Mouse (Mus musculus) myocyte (in vitro differentiated cells): ENCODE results near the gene Arnt2. TPM values are rescaled to one million over a fixed set of nuclear protein-coding genes. Genes with fewer than 3 reads are reported as not detected.

Experiments used
- H3K27me3 ChIP-seq: one replicate; pipeline ENCODE4 v1.6.1; 2011; ENCODE audit not compliant: control insufficient read depth, insufficient read depth, insufficient read length
- H3K36me3 ChIP-seq: one replicate; pipeline ENCODE4 v1.6.1; 2011; ENCODE audit not compliant: control insufficient read depth, insufficient read depth
- H3K4me2 ChIP-seq: one replicate; pipeline ENCODE4 v1.6.1; 2011; ENCODE audit warnings: low read depth, control low read depth
- H3K4me3 ChIP-seq: one replicate; pipeline ENCODE4 v1.5.1; 2011; ENCODE audit warnings: mild to moderate bottlenecking, control low read depth, moderate library complexity
- H3K79me2 ChIP-seq: one replicate; pipeline ENCODE4 v1.6.1; 2011; ENCODE audit not compliant: control insufficient read depth, insufficient read depth
- H3ac ChIP-seq: one replicate; pipeline ENCODE4 v1.6.1; 2011; ENCODE audit not compliant: control insufficient read depth, insufficient read length
- CEBPB ChIP-seq: IDR thresholded peaks from 2 replicates; pipeline ENCODE4 v1.6.1; 2011; ENCODE audit warnings: mild to moderate bottlenecking, moderate library complexity; ENCODE audit not compliant: poor library complexity, insufficient read depth, severe bottlenecking
- E2F4 ChIP-seq: IDR thresholded peaks from one replicate; pipeline ENCODE4 v1.6.1; 2011; ENCODE audit warnings: mild to moderate bottlenecking, control low read depth, moderate library complexity; ENCODE audit not compliant: insufficient read depth
- MAX ChIP-seq: IDR thresholded peaks from one replicate; pipeline ENCODE4 v1.6.1; 2011; ENCODE audit warnings: low read depth, mild to moderate bottlenecking, control low read depth
- MYOD1 ChIP-seq, 3 experiments: IDR thresholded peaks; one replicate each; pipeline ENCODE4 v1.6.1; 2011; ENCODE audit warnings: control low read depth in 2 of 3, low read depth in 2 of 3, mild to moderate bottlenecking in 2 of 3, moderate library complexity in 1 of 3; ENCODE audit not compliant: insufficient read length in 2 of 3, control insufficient read depth in 1 of 3
- MYOG ChIP-seq, 3 experiments: IDR thresholded peaks; one replicate each; pipeline ENCODE4 v1.6.1; 2011; ENCODE audit warnings: control low read depth in 2 of 3, low read depth in 2 of 3, mild to moderate bottlenecking in 2 of 3; ENCODE audit not compliant: insufficient read length in 2 of 3, control insufficient read depth in 1 of 3, insufficient read depth in 1 of 3
- POLR2A ChIP-seq: IDR thresholded peaks from one replicate; pipeline ENCODE4 v1.6.1; 2011; ENCODE audit warnings: low read depth, mild to moderate bottlenecking, control low read depth, moderate library complexity; ENCODE audit not compliant: insufficient read length
- POLR2AphosphoS2 ChIP-seq: IDR thresholded peaks from one replicate; pipeline ENCODE4 v1.6.1; 2011; ENCODE audit warnings: low read depth, control low read depth; ENCODE audit not compliant: insufficient read length
- REST ChIP-seq: IDR thresholded peaks from one replicate; pipeline ENCODE4 v1.6.1; 2011; ENCODE audit warnings: mild to moderate bottlenecking, control low read depth, moderate library complexity; ENCODE audit not compliant: insufficient read depth, insufficient read length
- SRF ChIP-seq: IDR thresholded peaks from one replicate; pipeline ENCODE4 v1.6.1; 2011; ENCODE audit warnings: low read depth; ENCODE audit not compliant: control insufficient read depth, insufficient read length
- TCF12 ChIP-seq: IDR thresholded peaks from one replicate; pipeline ENCODE4 v1.6.1; 2011; ENCODE audit warnings: mild to moderate bottlenecking, control low read depth; ENCODE audit not compliant: poor library complexity, insufficient read depth, severe bottlenecking
- TCF3 ChIP-seq: IDR thresholded peaks from one replicate; pipeline ENCODE4 v1.6.1; 2011; ENCODE audit warnings: low read depth, control low read depth; ENCODE audit not compliant: insufficient read length
- USF1 ChIP-seq: IDR thresholded peaks from one replicate; pipeline ENCODE4 v1.6.1; 2011; ENCODE audit warnings: low read depth, mild to moderate bottlenecking, control low read depth, moderate library complexity
- polyA plus RNA-seq: library from polyadenylated mRNA; unstranded; fragments of >200 nt; fragmentation: generic; extraction: Trizol; gene quantifications from one replicate; pipeline ENCODE4 v1.2.1, GENCODE M21; 2012; ENCODE audit warnings: missing spikeins

The Arnt2 gene
- polyA plus RNA-seq, 1 experiment: 1.00 TPM

GRCm38 (mm10) chr7:84355619-84356570 is 54.1 kb downstream of the Arnt2 start:
- Histone ChIP-seq H3ac (no peak overlapping the region), H3K4me3 (no peak overlapping the region), H3K4me2 (no peak overlapping the region), H3K36me3 (no peaks in the 10 kb centered on the region), H3K27me3 (no peaks in the 10 kb centered on the region), H3K79me2 (no peaks in the 10 kb centered on the region)
- no peak for TF ChIP-seq USF1
- no peak for TF ChIP-seq MYOD1 (IDR thresholded peaks at IDR 0.05; ENCODE audit: control insufficient read depth in 1 of 3, insufficient read length in 2 of 3, low read depth in 2 of 3)
- no peak for TF ChIP-seq POLR2AphosphoS2
- TF ChIP-seq TCF3: no peak
- TF ChIP-seq MYOG (IDR thresholded peaks at IDR 0.05; ENCODE audit: control insufficient read depth in 1 of 3, insufficient read depth in 1 of 3, insufficient read length in 2 of 3, low read depth in 2 of 3): no peak
- no peak for TF ChIP-seq TCF12
- no peak for TF ChIP-seq SRF
- TF ChIP-seq POLR2A: no peak

- Histone ChIP-seq H3K4me2 (no peak overlapping the region), H3K79me2 (no peaks in the 10 kb centered on the region), H3ac (no peak overlapping the region), H3K27me3 (no peaks in the 10 kb centered on the region), H3K36me3 (no peaks in the 10 kb centered on the region), H3K4me3 (no peak overlapping the region)
- no peak for TF ChIP-seq POLR2AphosphoS2
- TF ChIP-seq POLR2A: no peak
Measured at GRCm38 (mm10) chr7:84354890-84355289, 55.1 kb downstream of the Arnt2 start.

GRCm38 (mm10) chr7:84350529-84350928 is 59.4 kb downstream of the Arnt2 start:
- Histone ChIP-seq H3K79me2 (no peaks in the 10 kb centered on the region), H3K36me3 (no peaks in the 10 kb centered on the region), H3K4me2 (no peak overlapping the region), H3K4me3 (no peak overlapping the region), H3K27me3 (no peaks in the 10 kb centered on the region), H3ac (no peak overlapping the region)
- TF ChIP-seq MAX: no peak
- no peak for TF ChIP-seq TCF12
- no peak for TF ChIP-seq REST
- TF ChIP-seq SRF: no peak

- Histone ChIP-seq H3K36me3 (no peaks in the 10 kb centered on the region), H3K4me3 (no peak overlapping the region), H3ac (no peak overlapping the region), H3K27me3 (no peaks in the 10 kb centered on the region), H3K79me2 (no peaks in the 10 kb centered on the region), H3K4me2 (no peak overlapping the region)
- TF ChIP-seq MAX: no peak
- TF ChIP-seq CEBPB: no peak
- peak; percentile 1 for TF ChIP-seq USF1
- no peak for TF ChIP-seq TCF3
Measured at GRCm38 (mm10) chr7:84349976-84350375, 60.0 kb downstream of the Arnt2 start.

- TF ChIP-seq MYOG (IDR thresholded peaks at IDR 0.05; ENCODE audit: control insufficient read depth in 1 of 3, insufficient read depth in 1 of 3, insufficient read length in 2 of 3, low read depth in 2 of 3) (no peak), MAX (no peak), POLR2A (no peak), TCF12 (no peak), E2F4 (no peak), SRF (no peak), MYOD1 (IDR thresholded peaks at IDR 0.05; ENCODE audit: control insufficient read depth in 1 of 3, insufficient read length in 2 of 3, low read depth in 2 of 3) (no peak), USF1 (no peak), REST (no peak), TCF3 (no peak), POLR2AphosphoS2 (no peak), CEBPB (no peak)
- Histone ChIP-seq H3K36me3 (no peaks in the 10 kb centered on the region), H3K79me2 (no peaks in the 10 kb centered on the region), H3K4me2 (no peak overlapping the region), H3ac (no peak overlapping the region), H3K4me3 (no peak overlapping the region), H3K27me3 (no peaks in the 10 kb centered on the region)
Measured at GRCm38 (mm10) chr7:84348145-84348911, 61.6 kb downstream of the Arnt2 start.
